Mouse (Mus musculus) heart, postnatal 0 days (tissue): Measurements from ENCODE around the gene Rab9. TPM values are rescaled to one million over a fixed set of nuclear protein-coding genes. Genes with fewer than 3 reads are reported as not detected.

Experiments used
- ATAC-seq: fragments of 200-750 bp; cut with Nextera tagmentation; 2 replicates; pipeline ENCODE4 v1.8.0; 2017; ENCODE audit warnings: low read depth, moderate number of reproducible peaks, moderate library complexity; ENCODE audit not compliant: insufficient read depth
- DNase-seq: peaks from one replicate; pipeline ENCODE4 v3.0.0-alpha.2; 2016; ENCODE audit warnings: low spot score
- H3K27ac ChIP-seq: fragments of 300-500 bp; sonication (generic); 2 replicates; pipeline ENCODE4 v1.5.1; 2014; ENCODE audit warnings: low read depth, mild to moderate bottlenecking
- H3K27me3 ChIP-seq: fragments of 300-500 bp; sonication (generic); 2 replicates; pipeline ENCODE4 v1.6.1; 2014; ENCODE audit warnings: low read length, mixed read lengths; ENCODE audit not compliant: control insufficient read depth, insufficient read depth
- H3K36me3 ChIP-seq: fragments of 300-500 bp; sonication (generic); replicated peaks from 2 replicates; pipeline ENCODE4 v1.6.1; 2014; ENCODE audit warnings: low read length, mixed read lengths; ENCODE audit not compliant: control insufficient read depth, insufficient read depth
- H3K4me1 ChIP-seq: fragments of 300-500 bp; sonication (generic); 2 replicates; pipeline ENCODE4 v1.6.1; 2014; ENCODE audit warnings: antibody characterized with exemption; ENCODE audit not compliant: control insufficient read depth, insufficient read depth
- H3K4me2 ChIP-seq: fragments of 300-500 bp; sonication (generic); 2 replicates; pipeline ENCODE4 v1.6.1; 2014; ENCODE audit warnings: low read depth, mild to moderate bottlenecking, low read length, moderate library complexity
- H3K4me3 ChIP-seq: fragments of 300-500 bp; sonication (generic); 2 replicates; pipeline ENCODE4 v1.5.1; 2014; ENCODE audit warnings: low read depth, low read length
- H3K9ac ChIP-seq: fragments of 300-500 bp; sonication (generic); replicated peaks from 2 replicates; pipeline ENCODE4 v1.6.1; 2014; ENCODE audit warnings: low read depth, low read length, mixed read lengths
- H3K9me3 ChIP-seq: fragments of 300-500 bp; sonication (generic); replicated peaks from 2 replicates; pipeline ENCODE4 v1.6.1; 2016; ENCODE audit warnings: low read length; ENCODE audit not compliant: control insufficient read depth
- CTCF ChIP-seq: IDR thresholded peaks from 2 replicates; pipeline ENCODE4 v1.5.1; 2016; ENCODE audit warnings: antibody characterized with exemption, control low read depth, low read depth
- EP300 ChIP-seq: IDR thresholded peaks from 2 replicates; pipeline ENCODE4 v1.6.1; 2016; ENCODE audit warnings: antibody characterized with exemption, low read depth
- WGBS: fragments of 180-500 bp; shearing (Covaris S2); extraction: QIAGEN DNeasy Blood & Tissue Kit; methylation state at CpG from one replicate; pipeline ENCODE4 v1.1.7; 2014; 5-methylcytosine and 5-hydroxymethylcytosine counted together
- polyA plus RNA-seq: library from polyadenylated mRNA; unstranded; fragments of >200 nt; fragmentation: Nextera tagmentation; extraction: Ambion mirVana; gene quantifications from 2 replicates; pipeline ENCODE4 v1.2.1, GENCODE M21; 2015
- total RNA-seq: library from RNA; depleted of rRNA; stranded (reverse); fragments of >200 nt; gene quantifications from 2 replicates; pipeline ENCODE4 v1.2.3, GENCODE M21; 2014; ENCODE audit warnings: low replicate concordance; rRNA removed

The Rab9 gene
- total RNA-seq = 17.2 and 28.9 TPM in 2 replicates
- polyA plus RNA-seq = 37.3 and 40.5 TPM in 2 replicates

DNA sequence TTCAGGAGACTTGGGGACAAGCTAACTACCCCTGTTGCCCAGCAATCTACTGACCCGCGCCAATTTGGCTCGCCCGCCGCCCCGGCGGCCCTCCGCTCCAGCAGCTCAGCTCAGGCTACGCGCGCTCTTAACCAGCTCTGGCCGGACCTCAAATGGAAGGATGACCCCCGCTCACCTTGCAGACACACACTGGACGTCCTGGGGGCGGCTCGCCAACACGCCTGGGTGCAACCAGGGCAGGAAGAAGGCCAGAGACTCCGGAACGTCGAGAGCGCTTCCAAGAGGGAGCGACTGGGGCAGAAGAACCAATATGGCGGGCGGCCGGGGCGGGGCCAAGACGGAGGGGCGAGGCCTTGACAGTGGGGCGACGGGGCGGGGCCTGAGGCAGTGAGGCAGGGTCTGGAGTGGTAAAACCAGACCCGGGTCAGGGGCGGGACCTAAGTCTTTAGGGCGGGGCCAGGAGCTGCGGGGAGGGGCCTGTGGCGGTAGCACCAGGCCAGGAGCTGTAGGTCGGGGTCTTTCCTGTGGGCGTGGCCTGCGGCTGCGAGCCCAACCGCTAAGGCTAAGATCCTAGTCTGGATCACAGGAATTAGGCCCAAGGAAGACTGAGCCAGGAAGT, at the start of gene Rab9:
Gene Rab9 (minus strand): TSS at position 503 of the 619 bp plus-strand sequence.
- peak; percentile 73 for DNase-seq
- WGBS = 11% methylated on average over 41 of the region's 41 CpGs
- no peaks in the 10 kb centered on the region for H3K4me1 ChIP-seq
- H3K27ac ChIP-seq = peak within 1 kb of the TSS; percentile 84
- TF ChIP-seq CTCF (no peak), EP300 (no peak)
- H3K4me2 ChIP-seq = peak within 1 kb of the TSS; percentile 69
- no peaks in the 10 kb centered on the region for H3K9me3 ChIP-seq
- H3K27me3 ChIP-seq = no peaks in the 10 kb centered on the region
- peak; percentile 98 for ATAC-seq
- H3K4me3 ChIP-seq = peak within 1 kb of the TSS; percentile 78
- peak within 1 kb of the TSS; percentile 73 for H3K9ac ChIP-seq
- H3K36me3 ChIP-seq = 0 out of 2 replicates have a peak, but pooled peaks cover 9% of the 10 kb centered on the region

DNA sequence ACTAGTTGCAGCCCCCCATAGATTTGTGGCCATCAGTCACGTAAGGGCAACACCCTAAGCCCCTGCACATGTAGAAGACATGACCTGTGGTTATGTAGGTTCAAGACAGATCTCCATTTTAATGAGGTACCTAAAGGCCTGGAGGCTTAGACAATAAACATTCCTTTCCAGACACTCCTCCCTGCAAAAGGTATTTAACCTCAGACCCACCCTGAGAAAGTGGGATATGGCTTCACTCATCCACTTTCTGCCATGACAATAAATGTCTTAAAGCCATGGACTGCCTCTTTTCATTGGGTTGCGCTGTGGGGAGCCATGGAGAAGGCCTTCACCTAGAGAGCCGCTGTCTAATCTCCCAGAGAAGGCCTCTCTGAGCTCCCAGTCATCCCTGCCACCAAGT, 48.5 kb upstream of the Rab9 start:
- 73% methylated on average over 3 of the region's 3 CpGs for WGBS

GRCm38 (mm10) chrX:166525637-166526315, 46.1 kb upstream of the Rab9 start:
- no peak overlapping the region for H3K4me3 ChIP-seq
- H3K9ac ChIP-seq = no peak overlapping the region
- no peaks in the 10 kb centered on the region for H3K4me1 ChIP-seq
- H3K27me3 ChIP-seq = no peaks in the 10 kb centered on the region
- no peak for TF ChIP-seq CTCF
- WGBS = 60% methylated on average over 2 of the region's 2 CpGs
- no peaks in the 10 kb centered on the region for H3K36me3 ChIP-seq
- H3K9me3 ChIP-seq = no peaks in the 10 kb centered on the region
- no peak for ATAC-seq
- no peak overlapping the region for H3K4me2 ChIP-seq
- no peak overlapping the region for H3K27ac ChIP-seq
- no peak for DNase-seq

More for the DNA sequence above, 48.5 kb upstream of the Rab9 start:
- ATAC-seq (no peak), DNase-seq (no peak)
- H3K27ac ChIP-seq = no peak overlapping the region
- no peak overlapping the region for H3K4me2 ChIP-seq
- no peaks in the 10 kb centered on the region for H3K4me1 ChIP-seq
- no peak overlapping the region for H3K9ac ChIP-seq
- no peak overlapping the region for H3K4me3 ChIP-seq
- H3K27me3 ChIP-seq = no peaks in the 10 kb centered on the region
- no peaks in the 10 kb centered on the region for H3K36me3 ChIP-seq
- TF ChIP-seq CTCF = no peak
- TF ChIP-seq EP300 = no peak
- no peaks in the 10 kb centered on the region for H3K9me3 ChIP-seq

GRCm38 (mm10) chrX:166520782-166521181, 41.1 kb upstream of the Rab9 start:
- Histone ChIP-seq H3K36me3 (no peaks in the 10 kb centered on the region), H3K9ac (no peak overlapping the region), H3K4me2 (no peak overlapping the region), H3K27ac (no peak overlapping the region), H3K9me3 (no peaks in the 10 kb centered on the region), H3K27me3 (no peaks in the 10 kb centered on the region), H3K4me1 (no peaks in the 10 kb centered on the region), H3K4me3 (no peak overlapping the region)
- WGBS = 71% methylated on average over 5 of the region's 5 CpGs
- no peak for ATAC-seq
- no peak for TF ChIP-seq EP300
- no peak for TF ChIP-seq CTCF
- DNase-seq = no peak

GRCm38 (mm10) chrX:166518345-166518744, 38.7 kb upstream of the Rab9 start, which contains the start of gene Tceanc:
Gene Tceanc, minus strand, starts transcription at chrX:166518567.
- Histone ChIP-seq H3K9me3 (no peaks in the 10 kb centered on the region), H3K4me1 (no peaks in the 10 kb centered on the region), H3K27me3 (no peaks in the 10 kb centered on the region), H3K4me2 (no peak within 1 kb of the TSS), H3K27ac (no peak within 1 kb of the TSS), H3K4me3 (no peak within 1 kb of the TSS), H3K36me3 (no peaks in the 10 kb centered on the region), H3K9ac (no peak within 1 kb of the TSS)
- TF ChIP-seq CTCF = no peak
- ATAC-seq (no peak), DNase-seq (no peak)
- WGBS = 66% methylated on average over 16 of the region's 16 CpGs
